Mouse (Mus musculus): ENCODE results near the gene Kif4. TPM values are rescaled to one million over a fixed set of nuclear protein-coding genes. Genes with fewer than 3 reads are reported as not detected.

Kif4 gene
- polyA plus RNA-seq, 1 experiment from 2014 or later: 24.6 TPM

DNA sequence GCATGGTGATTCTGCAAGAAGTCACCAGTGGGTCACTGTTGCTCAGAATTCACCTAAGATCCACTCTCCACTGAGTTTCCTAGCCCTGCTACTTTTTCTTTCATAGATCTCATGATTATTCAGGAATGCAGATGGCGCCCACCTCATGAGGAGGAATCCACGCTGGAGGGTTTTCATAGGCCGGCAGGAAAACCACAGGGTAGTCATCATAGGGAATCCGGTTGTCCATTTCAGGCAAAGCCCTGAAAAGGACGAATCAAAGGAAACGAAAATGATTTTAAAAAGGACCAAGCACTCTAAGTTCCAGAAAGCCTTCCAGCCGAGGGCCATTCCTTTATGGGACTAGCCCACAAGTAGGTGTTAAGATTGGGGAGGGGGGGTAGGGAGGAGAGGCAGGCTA, 391 bp upstream of the Kif4 start:
- no peaks in the 10 kb centered on the region for H3K9me3 ChIP-seq (ENCODE audit: control insufficient read depth, low read length)
- 42% methylated on average over 7 of the region's 7 CpGs for WGBS
- H3K9ac ChIP-seq (ENCODE audit: low read length): peak overlapping the region; percentile 79
- no peak overlapping the region for H3K27ac ChIP-seq (replicated peaks in 1 of 2; ENCODE audit: control insufficient read depth in 1 of 2, insufficient read depth in 1 of 2, low read depth in 2 of 2, low read length in 2 of 2)
- ATAC-seq (ENCODE audit: insufficient number of reproducible peaks, insufficient read depth, low FRiP score, low read depth): no peak
- H3K4me2 ChIP-seq (ENCODE audit: low read length): peak overlapping the region; percentile 77
- H3K36me3 ChIP-seq (ENCODE audit: control insufficient read depth, insufficient read depth, low read length): peaks cover 20% of the 10 kb centered on the region
- H3K27me3 ChIP-seq (ENCODE audit: control insufficient read depth, insufficient read depth, low read length): no peaks in the 10 kb centered on the region
- peaks cover 2 to 4% of the 10 kb centered on the region in 2 experiments; a peak in 2 of 4 replicates for H3K4me1 ChIP-seq (ENCODE audit: control insufficient read depth in 2 of 2, insufficient read depth in 2 of 2, low read length in 2 of 2)
- H3K4me3 ChIP-seq (ENCODE audit: control insufficient read depth in 1 of 2, insufficient read depth in 1 of 2, low read depth in 1 of 2, low read length in 2 of 2): peak overlapping the region; percentile 54 to 86

- no peaks in the 10 kb centered on the region for H3K9me3 ChIP-seq (ENCODE audit: control insufficient read depth, low read length)
- peak within 1 kb of the TSS; percentile 82 to 84 for H3K27ac ChIP-seq (replicated peaks in 1 of 2; ENCODE audit: control insufficient read depth in 1 of 2, insufficient read depth in 1 of 2, low read depth in 2 of 2, low read length in 2 of 2)
- peak within 1 kb of the TSS; percentile 54 to 86 for H3K4me3 ChIP-seq (ENCODE audit: control insufficient read depth in 1 of 2, insufficient read depth in 1 of 2, low read depth in 1 of 2, low read length in 2 of 2)
- peak; percentile 99 for ATAC-seq (ENCODE audit: insufficient number of reproducible peaks, insufficient read depth, low FRiP score, low read depth)
- H3K36me3 ChIP-seq (ENCODE audit: control insufficient read depth, insufficient read depth, low read length): peaks cover 20% of the 10 kb centered on the region
- H3K27me3 ChIP-seq (ENCODE audit: control insufficient read depth, insufficient read depth, low read length): no peaks in the 10 kb centered on the region
- peak within 1 kb of the TSS; percentile 79 for H3K9ac ChIP-seq (ENCODE audit: low read length)
- peaks cover 2 to 4% of the 10 kb centered on the region in 2 experiments; a peak in 2 of 4 replicates for H3K4me1 ChIP-seq (ENCODE audit: control insufficient read depth in 2 of 2, insufficient read depth in 2 of 2, low read length in 2 of 2)
- H3K4me2 ChIP-seq (ENCODE audit: low read length): peak within 1 kb of the TSS; percentile 77
- 13% methylated on average over 61 of the region's 62 CpGs for WGBS
Measured at GRCm38 (mm10) chrX:100625802-100626793, 561 bp downstream of the Kif4 start, which contains the start of gene Pdzd11. Gene Pdzd11 (minus strand): TSS chrX:100626568.

DNA sequence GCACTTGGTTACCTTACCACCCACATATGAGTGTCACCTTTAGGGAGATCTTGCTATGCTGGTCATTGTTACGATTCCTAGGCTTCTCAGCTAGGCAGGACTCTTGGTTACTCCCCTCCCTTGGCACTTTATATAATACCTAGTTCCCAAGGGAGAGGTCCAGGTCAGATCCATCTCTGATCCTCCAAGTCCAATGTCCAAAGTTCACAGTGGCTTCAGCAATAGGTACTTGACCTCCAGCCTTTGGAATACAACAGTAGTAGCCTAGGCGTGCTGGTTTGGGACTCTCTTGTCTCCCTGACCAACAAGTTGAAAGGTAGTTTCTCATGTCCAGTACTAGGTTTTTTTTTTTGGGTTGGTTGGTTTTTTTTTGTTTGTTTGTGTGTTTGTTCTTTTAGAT, 3.5 kb downstream of the Kif4 start:
- Histone ChIP-seq H3K27me3 (ENCODE audit: control insufficient read depth, insufficient read depth, low read length) (no peaks in the 10 kb centered on the region), H3K9ac (ENCODE audit: low read length) (no peak overlapping the region), H3K4me3 (ENCODE audit: control insufficient read depth in 1 of 2, insufficient read depth in 1 of 2, low read depth in 1 of 2, low read length in 2 of 2) (no peak overlapping the region), H3K4me1 (ENCODE audit: control insufficient read depth in 2 of 2, insufficient read depth in 2 of 2, low read length in 2 of 2) (peaks cover 2 to 4% of the 10 kb centered on the region in 2 experiments; a peak in 2 of 4 replicates), H3K9me3 (ENCODE audit: control insufficient read depth, low read length) (no peaks in the 10 kb centered on the region), H3K27ac (replicated peaks in 1 of 2; ENCODE audit: control insufficient read depth in 1 of 2, insufficient read depth in 1 of 2, low read depth in 2 of 2, low read length in 2 of 2) (no peak overlapping the region), H3K36me3 (ENCODE audit: control insufficient read depth, insufficient read depth, low read length) (peaks cover 8% of the 10 kb centered on the region), H3K4me2 (ENCODE audit: low read length) (no peak overlapping the region)
- no peak for ATAC-seq (ENCODE audit: insufficient number of reproducible peaks, insufficient read depth, low FRiP score, low read depth)
- 91% methylated on average over 2 of the region's 2 CpGs for WGBS

GRCm38 (mm10) chrX:100638477-100638876, 12.9 kb downstream of the Kif4 start:
- 81% methylated on average over 8 of the region's 8 CpGs for whole genome bisulfite sequencing
- Histone ChIP-seq H3K4me1 (ENCODE audit: control insufficient read depth in 2 of 2, insufficient read depth in 2 of 2, low read length in 2 of 2) (no peaks in the 10 kb centered on the region), H3K9me3 (ENCODE audit: control insufficient read depth, low read length) (no peaks in the 10 kb centered on the region), H3K27me3 (ENCODE audit: control insufficient read depth, insufficient read depth, low read length) (no peaks in the 10 kb centered on the region), H3K4me3 (ENCODE audit: control insufficient read depth in 1 of 2, insufficient read depth in 1 of 2, low read depth in 1 of 2, low read length in 2 of 2) (no peak overlapping the region), H3K4me2 (ENCODE audit: low read length) (no peak overlapping the region), H3K36me3 (ENCODE audit: control insufficient read depth, insufficient read depth, low read length) (peaks cover 69% of the 10 kb centered on the region), H3K27ac (replicated peaks in 1 of 2; ENCODE audit: control insufficient read depth in 1 of 2, insufficient read depth in 1 of 2, low read depth in 2 of 2, low read length in 2 of 2) (no peak overlapping the region), H3K9ac (ENCODE audit: low read length) (no peak overlapping the region)
- ATAC-seq (ENCODE audit: insufficient number of reproducible peaks, insufficient read depth, low FRiP score, low read depth): no peak

DNA sequence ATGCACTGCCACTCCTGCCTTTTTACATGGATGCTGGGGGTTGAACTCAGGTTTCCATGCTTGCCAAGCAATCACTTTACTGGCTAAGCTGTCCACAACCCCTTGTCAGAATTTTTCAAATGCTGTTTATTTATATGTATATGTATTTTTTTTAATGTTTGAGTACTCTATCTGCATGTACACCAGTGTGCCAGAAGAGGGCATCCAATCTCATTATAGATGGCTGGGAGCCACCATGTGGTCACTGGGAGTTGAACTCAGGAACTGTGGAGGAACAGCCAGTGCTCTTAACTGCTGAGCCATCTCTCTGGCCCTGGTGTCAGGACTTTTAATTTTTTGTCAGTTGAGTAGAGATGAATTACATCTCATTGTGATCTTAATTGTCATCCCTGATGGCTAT, 27.3 kb downstream of the Kif4 start:
- Histone ChIP-seq H3K4me1 (ENCODE audit: control insufficient read depth in 2 of 2, insufficient read depth in 2 of 2, low read length in 2 of 2) (no peaks in the 10 kb centered on the region), H3K9me3 (ENCODE audit: control insufficient read depth, low read length) (no peaks in the 10 kb centered on the region), H3K27ac (replicated peaks in 1 of 2; ENCODE audit: control insufficient read depth in 1 of 2, insufficient read depth in 1 of 2, low read depth in 2 of 2, low read length in 2 of 2) (no peak overlapping the region), H3K36me3 (ENCODE audit: control insufficient read depth, insufficient read depth, low read length) (peaks cover 19% of the 10 kb centered on the region), H3K9ac (ENCODE audit: low read length) (no peak overlapping the region), H3K4me3 (ENCODE audit: control insufficient read depth in 1 of 2, insufficient read depth in 1 of 2, low read depth in 1 of 2, low read length in 2 of 2) (no peak overlapping the region), H3K27me3 (ENCODE audit: control insufficient read depth, insufficient read depth, low read length) (no peaks in the 10 kb centered on the region), H3K4me2 (ENCODE audit: low read length) (no peak overlapping the region)
- ATAC-seq (ENCODE audit: insufficient number of reproducible peaks, insufficient read depth, low FRiP score, low read depth): no peak

DNA sequence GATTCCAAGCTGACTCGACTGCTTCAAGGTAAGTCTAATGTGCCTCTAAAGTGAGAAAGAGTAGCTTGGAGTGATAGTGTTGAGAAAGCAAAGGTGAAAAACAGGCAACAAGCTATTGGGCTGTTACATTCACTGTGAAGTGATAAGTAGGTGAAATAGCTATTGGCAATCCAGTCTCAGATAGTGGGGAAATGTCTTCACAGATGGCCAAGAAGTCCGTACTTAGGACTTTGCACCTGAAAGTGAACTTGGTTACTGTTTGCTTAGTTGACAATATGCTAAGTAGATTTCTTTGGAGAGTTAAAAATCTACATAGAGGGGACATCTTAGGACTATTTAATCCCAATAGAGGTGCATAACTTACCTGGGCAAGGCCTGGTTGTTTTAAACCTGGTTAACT, 39.3 kb downstream of the Kif4 start:
- H3K9me3 ChIP-seq (ENCODE audit: control insufficient read depth, low read length): no peaks in the 10 kb centered on the region
- ATAC-seq (ENCODE audit: insufficient number of reproducible peaks, insufficient read depth, low FRiP score, low read depth): no peak
- no peak overlapping the region for H3K9ac ChIP-seq (ENCODE audit: low read length)
- 79% methylated on average over 2 of the region's 2 CpGs for WGBS
- H3K4me3 ChIP-seq (ENCODE audit: control insufficient read depth in 1 of 2, insufficient read depth in 1 of 2, low read depth in 1 of 2, low read length in 2 of 2): no peak overlapping the region
- no peaks in the 10 kb centered on the region for H3K27me3 ChIP-seq (ENCODE audit: control insufficient read depth, insufficient read depth, low read length)
- H3K36me3 ChIP-seq (ENCODE audit: control insufficient read depth, insufficient read depth, low read length): peaks cover 15% of the 10 kb centered on the region; the same call in 1 of the 2 replicates
- no peaks in the 10 kb centered on the region for H3K4me1 ChIP-seq (ENCODE audit: control insufficient read depth in 2 of 2, insufficient read depth in 2 of 2, low read length in 2 of 2)
- H3K27ac ChIP-seq (replicated peaks in 1 of 2; ENCODE audit: control insufficient read depth in 1 of 2, insufficient read depth in 1 of 2, low read depth in 2 of 2, low read length in 2 of 2): no peak overlapping the region
- H3K4me2 ChIP-seq (ENCODE audit: low read length): no peak overlapping the region

DNA sequence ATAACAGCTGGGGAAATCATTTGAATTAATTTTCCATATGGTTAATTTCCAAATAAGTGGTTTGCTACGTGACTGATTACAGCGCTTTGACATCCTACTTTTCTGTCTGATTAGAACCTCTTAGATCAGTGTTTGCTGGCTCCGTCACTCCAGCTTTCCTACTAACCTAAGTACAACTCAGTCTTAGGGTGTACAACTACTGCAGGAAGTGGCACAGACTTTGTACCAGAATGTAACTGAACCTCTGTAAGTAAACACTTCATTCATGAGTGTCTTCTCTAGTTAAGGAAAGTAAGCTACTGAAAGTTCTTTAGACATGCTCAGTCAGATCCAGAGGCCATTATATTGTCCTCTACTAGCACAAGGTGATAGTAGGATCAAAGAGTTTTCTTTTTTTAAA, 52.7 kb downstream of the Kif4 start:
- Histone ChIP-seq H3K9me3 (ENCODE audit: control insufficient read depth, low read length) (no peaks in the 10 kb centered on the region), H3K4me1 (ENCODE audit: control insufficient read depth in 2 of 2, insufficient read depth in 2 of 2, low read length in 2 of 2) (no peaks in the 10 kb centered on the region), H3K27ac (replicated peaks in 1 of 2; ENCODE audit: control insufficient read depth in 1 of 2, insufficient read depth in 1 of 2, low read depth in 2 of 2, low read length in 2 of 2) (no peak overlapping the region), H3K36me3 (ENCODE audit: control insufficient read depth, insufficient read depth, low read length) (peaks cover 35% of the 10 kb centered on the region), H3K4me2 (ENCODE audit: low read length) (no peak overlapping the region), H3K4me3 (ENCODE audit: control insufficient read depth in 1 of 2, insufficient read depth in 1 of 2, low read depth in 1 of 2, low read length in 2 of 2) (no peak overlapping the region), H3K27me3 (ENCODE audit: control insufficient read depth, insufficient read depth, low read length) (no peaks in the 10 kb centered on the region), H3K9ac (ENCODE audit: low read length) (no peak overlapping the region)
- no peak for ATAC-seq (ENCODE audit: insufficient number of reproducible peaks, insufficient read depth, low FRiP score, low read depth)
- WGBS: 85% methylated on average over 3 of the region's 3 CpGs
